Mouse (Mus musculus): ENCODE measurements around the gene Rgs13.

DNA sequence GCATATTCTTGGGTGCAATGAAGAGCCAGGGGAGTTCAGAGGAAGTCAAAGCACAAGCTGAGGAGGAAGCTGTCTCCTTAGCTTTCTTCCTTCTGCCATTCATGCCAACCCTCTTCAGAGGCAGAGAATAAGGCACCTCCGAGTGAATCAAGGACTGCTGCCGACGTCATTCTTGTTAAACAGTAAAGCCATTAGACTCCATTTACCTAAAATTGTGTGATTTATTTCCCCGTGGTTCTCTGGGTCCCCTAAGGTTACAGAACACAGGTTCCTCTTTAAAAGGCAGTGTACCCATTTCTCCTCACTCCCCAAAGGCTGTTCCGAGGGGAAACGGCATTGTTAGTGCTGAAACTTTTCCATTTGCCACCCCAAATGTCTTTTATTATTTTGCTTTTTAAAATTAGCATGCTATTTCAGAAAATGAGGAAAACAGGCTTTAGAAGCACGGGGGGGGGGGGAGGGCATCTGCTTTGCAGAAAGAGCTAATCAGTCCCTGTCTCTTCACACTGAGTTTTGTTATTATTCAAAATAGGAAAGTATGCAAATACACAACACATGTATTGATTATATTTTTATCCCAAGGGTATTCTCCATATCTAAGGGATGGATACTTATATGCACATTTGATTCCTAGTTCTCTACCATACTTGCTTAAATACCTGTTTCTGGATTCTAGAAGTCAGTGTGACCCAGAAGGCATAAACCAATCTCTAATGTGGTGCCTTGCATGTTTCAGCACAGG lies 9.7 kb upstream of the Rgs13 start:
- TF ChIP-seq CTCF (IDR thresholded peaks at IDR 0.05; ENCODE audit: insufficient read depth, low read depth, low read length), result no peak
- no peak for TF ChIP-seq POLR2A (IDR thresholded peaks at IDR 0.05; ENCODE audit: insufficient read depth, low read depth, low read length)
